Mouse (Mus musculus) forebrain, embryonic 11.5 days (tissue): Measurements from ENCODE around the gene C1ql4. TPM values are rescaled to one million over a fixed set of nuclear protein-coding genes. Genes with fewer than 3 reads are reported as not detected.
A peak's percentile ranks its signal among the peaks of the same experiment; 100 is the strongest.

ENCODE experiments used
- ATAC-seq: fragments of 200-750 bp; cut with Nextera tagmentation; replicated peaks from 2 replicates; pipeline ENCODE4 v1.8.0; 2017; ENCODE audit warnings: moderate TSS enrichment; ENCODE audit not compliant: low FRiP score
- DNase-seq: peaks from one replicate; pipeline ENCODE4 v3.0.0-alpha.2; 2017; ENCODE audit warnings: low spot score
- H3K27ac ChIP-seq: fragments of 300-500 bp; sonication (generic); 2 replicates; pipeline ENCODE4 v1.5.1; 2014; ENCODE audit warnings: low read depth, low read length
- H3K27me3 ChIP-seq: fragments of 300-500 bp; sonication (generic); 2 replicates; pipeline ENCODE4 v1.6.1; 2014; ENCODE audit warnings: mild to moderate bottlenecking, low read length, mixed read lengths; ENCODE audit not compliant: control insufficient read depth, insufficient read depth
- H3K36me3 ChIP-seq: fragments of 300-500 bp; sonication (generic); 2 replicates; pipeline ENCODE4 v1.6.1; 2014; ENCODE audit warnings: mild to moderate bottlenecking, low read length, moderate library complexity, mixed read lengths; ENCODE audit not compliant: control insufficient read depth, insufficient read depth
- H3K4me1 ChIP-seq: fragments of 300-500 bp; sonication (generic); replicated peaks from 2 replicates; pipeline ENCODE4 v1.6.1; 2014; ENCODE audit warnings: low read length, mixed read lengths; ENCODE audit not compliant: control insufficient read depth, insufficient read depth
- H3K4me2 ChIP-seq: fragments of 300-500 bp; sonication (generic); 2 replicates; pipeline ENCODE4 v1.6.1; 2014; ENCODE audit warnings: low read depth, mild to moderate bottlenecking, low read length, moderate library complexity, mixed read lengths; ENCODE audit not compliant: severe bottlenecking
- H3K4me3 ChIP-seq: fragments of 300-500 bp; sonication (generic); 2 replicates; pipeline ENCODE4 v1.5.1; 2014; ENCODE audit warnings: low read depth, low read length
- H3K9ac ChIP-seq: fragments of 300-500 bp; sonication (generic); 2 replicates; pipeline ENCODE4 v1.6.1; 2014; ENCODE audit warnings: low read length
- H3K9me3 ChIP-seq: fragments of 300-500 bp; sonication (generic); 2 replicates; pipeline ENCODE4 v1.6.1; 2016; ENCODE audit warnings: low read length, mixed read lengths; ENCODE audit not compliant: control insufficient read depth
- WGBS: fragments of 180-500 bp; shearing (Covaris S2); extraction: QIAGEN DNeasy Blood & Tissue Kit; methylation state at CpG from one replicate; pipeline ENCODE4 v1.1.7; 2014; 5-methylcytosine and 5-hydroxymethylcytosine counted together
- polyA plus RNA-seq: library from polyadenylated mRNA; unstranded; fragments of >200 nt; fragmentation: Nextera tagmentation; extraction: Ambion mirVana; gene quantifications from 2 replicates; pipeline ENCODE4 v1.2.1, GENCODE M21; 2014

Gene C1ql4
- polyA plus RNA-seq, 1 experiment from 2014 or later, result 0.12 TPM

DNA sequence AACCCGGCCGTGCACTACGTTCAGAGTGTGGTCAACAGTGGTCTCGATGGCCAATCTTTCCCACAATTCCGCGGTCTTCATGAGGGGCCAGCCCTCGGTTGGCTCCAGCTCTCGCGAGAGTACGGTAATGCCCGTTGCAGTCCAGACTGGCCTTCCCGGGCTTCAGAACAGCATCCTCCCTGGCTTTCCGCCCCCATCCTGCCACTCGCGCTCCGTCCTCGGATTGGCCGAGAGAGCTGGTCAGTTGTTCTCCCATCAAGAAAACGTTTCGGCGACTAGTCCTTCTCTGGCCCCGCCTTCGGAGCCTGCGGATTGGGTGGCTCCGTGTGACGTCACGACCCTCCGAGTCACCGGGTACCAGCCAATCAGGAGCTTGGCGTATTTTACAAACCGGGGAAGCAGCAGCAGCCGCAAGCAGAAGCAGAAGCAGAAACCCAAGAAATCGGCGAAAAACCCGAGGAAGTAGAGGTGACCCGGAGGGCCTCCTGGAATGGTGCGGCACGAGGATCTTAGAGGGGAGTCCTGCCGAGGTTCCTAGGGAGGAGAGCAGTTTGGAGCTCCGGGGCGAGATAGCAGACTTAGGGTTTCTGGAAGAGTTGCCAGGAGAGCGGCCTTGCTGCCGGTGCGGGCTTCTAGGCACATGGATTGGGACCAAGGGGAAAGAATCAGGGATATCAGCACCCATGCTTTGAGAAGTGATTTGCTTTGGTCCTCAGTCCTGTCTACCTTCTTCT lies 12.8 kb downstream of the C1ql4 start:
- Histone ChIP-seq H3K9me3 (no peaks in the 10 kb centered on the region), H3K36me3 (peaks cover 3% of the 10 kb centered on the region), H3K27me3 (no peaks in the 10 kb centered on the region), H3K4me2 (peak overlapping the region; percentile 90), H3K9ac (peak overlapping the region; percentile 67), H3K27ac (peak overlapping the region; percentile 96), H3K4me1 (peaks cover 10% of the 10 kb centered on the region), H3K4me3 (peak overlapping the region; percentile 62)
- DNase-seq (peak; percentile 98), ATAC-seq (peak; percentile 97)
- under 1% methylated on average over 44 of the region's 44 CpGs for WGBS

DNA sequence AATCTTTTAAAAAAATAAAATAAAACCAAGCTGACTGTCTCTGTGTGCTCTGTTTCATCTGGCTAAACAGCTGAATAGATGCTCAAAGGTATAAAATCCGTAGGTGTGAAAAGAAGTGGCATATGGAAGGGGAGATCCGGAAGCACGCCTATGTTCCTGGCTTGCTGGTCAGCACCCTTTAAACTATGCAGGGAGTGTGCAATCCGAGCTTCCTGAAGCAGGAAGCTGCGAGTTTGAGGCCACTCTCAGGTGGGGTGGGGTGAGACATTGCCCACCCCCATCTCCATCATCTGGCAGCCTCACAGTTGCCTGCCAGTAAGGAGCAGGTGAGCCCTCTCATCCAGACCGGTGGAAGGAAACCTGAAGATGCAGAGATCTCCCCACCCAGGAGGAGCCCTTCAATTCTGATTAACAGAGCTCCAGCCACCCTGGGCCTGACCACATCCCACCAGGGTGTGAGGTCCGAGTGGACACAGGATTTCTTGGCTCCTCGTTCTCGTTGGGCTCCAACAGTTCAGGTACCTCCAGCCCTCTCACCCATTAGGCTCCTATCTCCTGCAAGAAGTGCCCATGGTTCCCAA lies 13.5 kb downstream of the C1ql4 start, which contains the start of gene Troap:
Gene Troap, plus strand, starts transcription at position 557 of the 581 bp plus-strand sequence.
- Histone ChIP-seq H3K4me2 (peak within 1 kb of the TSS; percentile 90), H3K4me3 (peak within 1 kb of the TSS; percentile 62), H3K36me3 (peaks cover 3% of the 10 kb centered on the region), H3K9me3 (no peaks in the 10 kb centered on the region), H3K27me3 (no peaks in the 10 kb centered on the region), H3K9ac (peak within 1 kb of the TSS; percentile 67), H3K27ac (peak within 1 kb of the TSS; percentile 96), H3K4me1 (peaks cover 10% of the 10 kb centered on the region)
- ATAC-seq (peak; percentile 57), DNase-seq (no peak)
- WGBS, result 34% methylated on average over 9 of the region's 9 CpGs

DNA sequence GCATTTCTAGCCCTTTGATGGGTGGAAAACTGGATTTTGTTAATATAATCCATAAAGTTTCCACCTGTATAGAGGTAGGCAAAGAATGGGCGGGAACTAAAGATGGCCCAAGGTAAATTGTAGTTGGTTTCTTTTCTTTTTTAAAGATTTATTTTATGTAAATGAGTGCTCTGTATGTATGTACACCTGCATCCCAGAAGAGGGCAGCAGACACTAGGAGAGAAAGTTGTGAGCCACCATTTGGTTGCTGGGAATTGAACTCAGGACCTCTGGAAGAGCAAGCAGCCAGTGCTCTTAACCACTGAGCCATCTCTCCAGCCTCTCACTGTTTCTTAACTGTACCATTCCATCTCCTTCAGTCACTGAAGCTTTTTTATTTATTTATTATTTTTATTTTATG lies 15.6 kb downstream of the C1ql4 start:
- no peak overlapping the region for H3K4me2 ChIP-seq
- no peak overlapping the region for H3K9ac ChIP-seq
- no peak overlapping the region for H3K27ac ChIP-seq
- no peak for DNase-seq
- H3K4me3 ChIP-seq, result no peak overlapping the region
- WGBS, result 88% methylated on average over 1 of the region's 1 CpGs
- no peaks in the 10 kb centered on the region for H3K27me3 ChIP-seq
- no peaks in the 10 kb centered on the region for H3K36me3 ChIP-seq
- H3K4me1 ChIP-seq, result peaks cover 10% of the 10 kb centered on the region
- H3K9me3 ChIP-seq, result no peaks in the 10 kb centered on the region
- no peak for ATAC-seq

DNA sequence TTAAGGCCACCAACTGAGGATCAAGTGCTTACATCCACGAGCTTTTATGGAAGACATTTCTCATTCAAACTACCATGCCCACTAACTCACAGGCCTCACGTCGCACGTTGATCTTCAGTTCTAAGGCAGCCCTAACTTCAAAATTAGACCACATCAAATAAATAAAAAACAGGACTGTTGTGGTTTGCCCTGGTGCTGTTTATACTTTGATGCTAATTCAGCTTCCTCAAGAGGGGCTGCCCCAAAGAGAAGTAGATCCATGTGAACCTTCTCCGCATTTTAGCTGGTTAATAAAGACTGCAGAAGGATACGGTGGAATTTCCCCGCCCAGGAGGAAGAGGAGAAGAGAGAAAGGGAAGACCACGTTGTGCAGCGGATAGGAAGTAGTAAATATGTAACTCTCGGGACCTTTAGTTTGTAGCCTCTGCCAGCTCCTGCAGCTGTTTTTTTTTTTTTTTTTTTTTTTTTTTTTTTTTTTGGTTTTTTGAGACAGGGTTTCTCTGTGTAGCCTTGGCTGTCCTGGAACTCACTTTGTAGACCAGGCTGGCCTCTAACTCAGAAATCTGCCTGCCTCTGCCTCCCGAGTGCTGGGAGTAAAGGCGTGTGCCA lies 22.0 kb downstream of the C1ql4 start:
- Histone ChIP-seq H3K4me3 (no peak overlapping the region), H3K27ac (no peak overlapping the region), H3K27me3 (no peaks in the 10 kb centered on the region), H3K9me3 (no peaks in the 10 kb centered on the region), H3K9ac (no peak overlapping the region), H3K36me3 (no peaks in the 10 kb centered on the region), H3K4me2 (no peak overlapping the region), H3K4me1 (no peaks in the 10 kb centered on the region)
- DNase-seq, result no peak
- 89% methylated on average over 12 of the region's 12 CpGs for WGBS
- ATAC-seq, result no peak

DNA sequence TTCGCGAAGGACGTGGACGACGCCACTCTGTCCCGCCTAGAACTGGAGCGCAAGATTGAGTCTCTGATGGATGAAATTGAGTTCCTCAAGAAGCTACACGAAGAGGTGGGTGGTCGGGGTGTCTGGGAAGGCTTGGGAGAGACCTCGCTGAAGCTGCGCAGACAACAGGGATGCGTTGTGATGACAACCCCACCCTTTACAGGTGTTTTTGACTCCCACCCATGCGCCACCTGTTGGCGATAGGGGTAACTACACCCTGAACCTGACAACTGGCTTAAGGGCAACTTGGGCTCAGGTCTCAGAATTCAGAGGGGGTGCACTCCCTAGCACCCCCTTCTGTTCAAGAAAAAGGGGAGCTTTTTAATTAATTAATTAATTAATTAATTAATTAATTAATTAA lies 31.3 kb downstream of the C1ql4 start:
- Histone ChIP-seq H3K4me2 (no peak overlapping the region), H3K36me3 (no peaks in the 10 kb centered on the region), H3K9me3 (no peaks in the 10 kb centered on the region), H3K4me1 (peaks cover 10% of the 10 kb centered on the region; the same call in 1 of the 2 replicates), H3K9ac (no peak overlapping the region), H3K4me3 (no peak overlapping the region), H3K27ac (no peak overlapping the region), H3K27me3 (peaks cover 58% of the 10 kb centered on the region)
- no peak for DNase-seq
- no peak for ATAC-seq
- 6% methylated on average over 14 of the region's 14 CpGs for WGBS

DNA sequence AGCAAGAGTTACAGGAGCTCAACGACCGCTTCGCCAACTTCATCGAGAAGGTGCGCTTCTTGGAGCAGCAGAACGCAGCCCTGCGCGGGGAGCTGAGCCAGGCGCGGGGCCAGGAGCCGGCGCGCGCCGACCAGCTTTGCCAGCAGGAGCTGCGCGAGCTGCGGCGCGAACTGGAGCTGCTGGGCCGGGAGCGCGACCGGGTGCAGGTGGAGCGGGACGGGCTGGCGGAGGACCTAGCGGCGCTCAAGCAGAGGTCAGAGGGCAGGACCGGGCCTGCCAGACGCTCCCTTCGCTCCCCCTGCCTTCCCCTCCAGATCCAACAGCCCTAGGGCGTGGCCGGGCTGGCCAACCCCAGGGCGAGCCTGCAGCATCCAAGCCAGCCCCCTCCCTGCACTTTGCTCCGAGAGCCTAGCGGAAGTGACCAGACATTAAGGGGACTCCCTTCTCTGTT lies 32.1 kb downstream of the C1ql4 start:
- ATAC-seq, result 0 out of 2 replicates have a peak, but pooled peaks have one; percentile 39
- Histone ChIP-seq H3K4me2 (peak overlapping the region; percentile 49), H3K4me1 (peaks cover 10% of the 10 kb centered on the region; the same call in 1 of the 2 replicates), H3K9ac (no peak overlapping the region), H3K27me3 (peaks cover 58% of the 10 kb centered on the region), H3K27ac (no peak overlapping the region), H3K9me3 (no peaks in the 10 kb centered on the region), H3K4me3 (peak overlapping the region; percentile 27), H3K36me3 (no peaks in the 10 kb centered on the region)
- DNase-seq, result peak; percentile 66
- WGBS, result 0% methylated on average over 37 of the region's 37 CpGs

DNA sequence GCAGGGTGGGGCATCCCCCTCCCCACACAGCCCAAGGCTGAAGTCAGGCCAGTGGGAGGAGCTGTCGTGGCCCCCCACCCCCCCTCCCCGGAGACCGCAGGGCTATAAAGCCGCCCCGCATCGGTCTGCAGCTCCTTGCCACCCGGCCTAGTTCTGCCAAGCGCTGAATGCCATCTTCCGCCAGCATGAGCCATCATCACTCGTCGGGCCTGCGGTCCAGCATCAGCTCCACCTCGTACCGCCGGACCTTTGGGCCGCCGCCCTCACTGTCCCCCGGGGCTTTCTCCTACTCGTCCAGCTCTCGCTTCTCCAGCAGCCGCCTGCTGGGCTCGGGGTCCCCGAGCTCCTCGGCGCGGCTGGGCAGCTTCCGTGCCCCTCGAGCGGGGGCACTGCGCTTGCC lies 32.6 kb downstream of the C1ql4 start, which contains the start of gene Prph:
Gene Prph, plus strand, starts transcription at position 135 of the 400 bp plus-strand sequence.
- Histone ChIP-seq H3K36me3 (no peaks in the 10 kb centered on the region), H3K4me2 (peak within 1 kb of the TSS; percentile 49), H3K27me3 (peaks cover 58% of the 10 kb centered on the region), H3K4me1 (peaks cover 10% of the 10 kb centered on the region; the same call in 1 of the 2 replicates), H3K9me3 (no peaks in the 10 kb centered on the region), H3K4me3 (peak within 1 kb of the TSS; percentile 27), H3K27ac (no peak within 1 kb of the TSS), H3K9ac (no peak within 1 kb of the TSS)
- no peak for ATAC-seq
- DNase-seq, result no peak
- 2% methylated on average over 29 of the region's 30 CpGs for WGBS

DNA sequence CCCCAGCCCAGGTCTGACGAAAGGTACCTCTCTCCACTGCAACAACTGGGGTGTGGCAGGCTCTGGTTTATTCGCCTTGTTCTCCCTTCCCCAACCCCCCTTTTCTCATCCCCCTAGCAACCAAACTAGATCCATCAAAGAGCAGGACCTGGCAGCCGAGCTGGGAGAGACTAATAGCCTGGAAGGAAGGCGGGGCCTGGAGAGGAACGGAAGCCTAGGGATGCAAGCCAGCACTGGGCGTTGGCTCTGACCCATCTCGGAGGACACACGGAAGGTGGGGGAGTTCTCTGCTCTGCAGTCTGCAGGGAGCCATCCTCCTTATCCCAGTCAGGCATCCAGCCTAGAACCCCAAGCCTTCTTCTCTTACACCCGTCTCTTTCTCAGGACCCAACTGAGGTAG lies 34.2 kb downstream of the C1ql4 start:
- H3K27ac ChIP-seq, result no peak overlapping the region
- H3K9ac ChIP-seq, result no peak overlapping the region
- no peaks in the 10 kb centered on the region for H3K36me3 ChIP-seq
- DNase-seq (no peak), ATAC-seq (no peak)
- no peak overlapping the region for H3K4me2 ChIP-seq
- H3K4me3 ChIP-seq, result no peak overlapping the region
- 8% methylated on average over 9 of the region's 9 CpGs for WGBS
- H3K27me3 ChIP-seq, result peaks cover 54% of the 10 kb centered on the region
- no peaks in the 10 kb centered on the region for H3K9me3 ChIP-seq
- H3K4me1 ChIP-seq, result peaks cover 10% of the 10 kb centered on the region; the same call in 1 of the 2 replicates
